Mouse (Mus musculus) hindbrain, embryonic 14.5 days (tissue): Measurements from ENCODE around the gene Ttc17. TPM values are rescaled to one million over a fixed set of nuclear protein-coding genes. Genes with fewer than 3 reads are reported as not detected.
A peak's percentile ranks its signal among the peaks of the same experiment; 100 is the strongest.
"Not testable (repeated sequence)": the region's sequence is repeated elsewhere in the genome, so short reads cannot be mapped to it uniquely, and the experiment has no call there.

Experiments used
- ATAC-seq: fragments of 200-750 bp; cut with Nextera tagmentation; 2 replicates; pipeline ENCODE4 v1.8.0; 2017; ENCODE audit warnings: moderate number of reproducible peaks, mild to moderate bottlenecking, moderate TSS enrichment, moderate library complexity; ENCODE audit not compliant: low FRiP score
- DNase-seq: peaks from one replicate; pipeline ENCODE4 v3.0.0-alpha.2; 2015; ENCODE audit warnings: low spot score
- H3K27ac ChIP-seq: fragments of 300-500 bp; sonication (generic); 2 replicates; pipeline ENCODE4 v1.5.1; 2014; ENCODE audit warnings: mild to moderate bottlenecking, moderate library complexity
- H3K27me3 ChIP-seq: fragments of 300-500 bp; sonication (generic); 2 replicates; pipeline ENCODE4 v1.6.1; 2014; ENCODE audit warnings: mild to moderate bottlenecking, low read length, mixed read lengths; ENCODE audit not compliant: control insufficient read depth, insufficient read depth
- H3K36me3 ChIP-seq: fragments of 300-500 bp; sonication (generic); replicated peaks from 2 replicates; pipeline ENCODE4 v1.6.1; 2014; ENCODE audit not compliant: control insufficient read depth, insufficient read depth
- H3K4me1 ChIP-seq: fragments of 300-500 bp; sonication (generic); replicated peaks from 2 replicates; pipeline ENCODE4 v1.6.1; 2014; ENCODE audit warnings: antibody characterized with exemption, low read length, mixed read lengths; ENCODE audit not compliant: control insufficient read depth, insufficient read depth
- H3K4me2 ChIP-seq: fragments of 300-500 bp; sonication (generic); replicated peaks from 2 replicates; pipeline ENCODE4 v1.6.1; 2014; ENCODE audit warnings: mild to moderate bottlenecking, moderate library complexity
- H3K4me3 ChIP-seq: fragments of 300-500 bp; sonication (generic); replicated peaks from 2 replicates; pipeline ENCODE4 v1.5.1; 2014; ENCODE audit warnings: mild to moderate bottlenecking, low read length
- H3K9ac ChIP-seq: fragments of 300-500 bp; sonication (generic); 2 replicates; pipeline ENCODE4 v1.6.1; 2014
- H3K9me3 ChIP-seq: fragments of 300-500 bp; sonication (generic); 2 replicates; pipeline ENCODE4 v1.6.1; 2016; ENCODE audit warnings: low read length; ENCODE audit not compliant: control insufficient read depth
- WGBS: fragments of 180-500 bp; shearing (Covaris S2); extraction: QIAGEN DNeasy Blood & Tissue Kit; methylation state at CpG from one replicate; pipeline ENCODE4 v1.1.7; 2014; 5-methylcytosine and 5-hydroxymethylcytosine counted together
- polyA plus RNA-seq: library from polyadenylated mRNA; unstranded; fragments of >200 nt; fragmentation: Nextera tagmentation; extraction: Ambion mirVana; gene quantifications from 2 replicates; pipeline ENCODE4 v1.2.1, GENCODE M21; 2014

Gene Ttc17
- polyA plus RNA-seq, 1 experiment from 2014 or later: 25.1 TPM

DNA sequence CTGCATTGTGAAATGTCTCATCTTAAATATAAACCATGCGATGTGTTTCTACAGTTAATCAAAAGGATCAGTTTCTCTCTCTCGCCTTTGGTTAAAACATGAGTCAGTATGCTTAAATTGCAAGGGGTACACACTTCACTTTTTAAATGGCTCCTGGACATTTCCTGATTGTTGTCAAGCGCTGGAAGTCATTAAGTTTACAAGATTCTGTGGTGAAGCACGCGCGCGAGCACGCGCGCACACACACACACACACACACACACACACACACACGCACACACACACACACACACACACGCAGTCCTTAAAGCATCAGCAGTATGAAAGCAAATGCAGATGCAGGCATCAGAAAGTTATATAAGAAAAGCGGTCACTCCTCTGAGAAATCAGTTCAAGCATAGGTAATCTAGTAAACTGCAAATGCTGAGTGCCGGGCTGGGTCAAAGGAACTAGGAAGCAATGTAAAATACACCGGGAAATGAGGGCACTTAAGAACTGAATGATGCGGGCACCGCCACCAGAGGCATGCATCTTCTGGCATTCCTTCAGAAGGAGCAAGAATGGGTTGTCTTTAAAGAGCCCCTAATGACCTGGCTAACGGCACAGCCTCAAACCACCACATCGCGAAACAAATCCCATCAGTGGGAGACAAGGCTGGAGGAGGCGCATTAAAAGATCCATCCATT, 949 bp downstream of the Ttc17 start:
- DNase-seq: peak; percentile 39
- 9% methylated on average over 21 of the region's 21 CpGs for WGBS
- ATAC-seq: no peak
- Histone ChIP-seq H3K9ac (peak overlapping the region; percentile 92), H3K9me3 (no peaks in the 10 kb centered on the region), H3K27me3 (no peaks in the 10 kb centered on the region), H3K4me1 (peaks cover 36% of the 10 kb centered on the region), H3K4me3 (peak overlapping the region; percentile 98), H3K27ac (peak overlapping the region; percentile 93), H3K4me2 (peak overlapping the region; percentile 94), H3K36me3 (peaks cover 11% of the 10 kb centered on the region)

DNA sequence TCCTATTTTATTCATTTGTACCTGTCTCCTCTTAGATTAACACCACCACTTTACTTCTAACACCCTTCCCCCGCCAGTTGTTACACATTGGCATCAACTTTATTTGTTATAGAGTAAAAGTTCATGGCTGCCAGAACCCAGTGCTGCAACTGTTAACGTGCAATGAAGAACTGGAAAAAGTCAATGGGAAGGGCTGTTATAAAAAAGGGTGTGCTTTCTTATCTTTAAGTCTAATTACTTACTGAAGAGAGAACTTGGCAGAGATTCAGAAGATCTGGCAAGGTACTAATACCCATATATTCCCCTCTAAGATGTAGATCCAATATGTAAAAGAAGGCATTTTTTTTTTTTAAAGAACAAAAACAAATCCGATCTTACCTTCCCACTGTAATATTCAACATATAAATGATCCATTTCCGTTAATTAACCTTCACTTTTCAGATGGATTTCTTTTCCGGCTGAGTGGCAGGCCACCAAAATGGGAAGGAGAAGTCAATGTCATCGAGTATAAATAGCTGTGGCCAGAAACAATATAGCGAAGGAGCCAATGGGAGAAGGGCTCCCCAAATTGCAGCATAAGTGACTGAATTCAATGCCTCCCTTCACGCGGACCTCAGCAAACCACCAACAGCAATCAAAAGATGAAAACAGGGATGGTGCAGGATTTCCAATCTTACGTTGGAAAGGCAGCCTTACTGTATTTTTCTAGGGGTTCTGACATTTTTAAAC, 1.8 kb downstream of the Ttc17 start:
- Histone ChIP-seq H3K9ac (0 out of 2 replicates have a peak overlapping the region, but pooled peaks have one; percentile 92), H3K4me2 (peak overlapping the region; percentile 94), H3K9me3 (no peaks in the 10 kb centered on the region), H3K4me3 (peak overlapping the region; percentile 98), H3K27me3 (no peaks in the 10 kb centered on the region), H3K36me3 (peaks cover 3% of the 10 kb centered on the region; the same call in 1 of the 2 replicates), H3K4me1 (peaks cover 36% of the 10 kb centered on the region), H3K27ac (no peak overlapping the region)
- ATAC-seq (no peak), DNase-seq (no peak)
- 66% methylated on average over 10 of the region's 10 CpGs for WGBS

DNA sequence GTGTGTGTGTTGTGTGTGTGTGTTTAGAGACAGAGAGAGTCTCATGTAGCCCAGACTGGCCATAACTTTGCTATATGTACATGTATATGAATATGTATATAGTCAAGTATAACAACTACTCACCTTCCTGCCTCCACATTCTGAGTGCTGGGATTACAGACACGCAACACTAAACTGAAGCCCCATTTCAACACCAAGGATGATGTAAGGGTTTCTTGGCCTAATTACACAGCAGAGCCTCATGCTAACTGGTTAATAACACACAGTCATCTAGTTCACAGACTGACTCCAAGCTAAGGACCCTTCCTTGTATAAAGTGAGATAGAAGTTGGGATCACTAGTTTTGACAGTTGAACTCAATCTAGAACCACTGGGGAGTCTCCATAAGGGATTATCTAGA, 3.9 kb downstream of the Ttc17 start:
- no peak for ATAC-seq
- H3K4me1 ChIP-seq: peaks cover 33% of the 10 kb centered on the region
- 97% methylated on average over 1 of the region's 1 CpGs for WGBS

DNA sequence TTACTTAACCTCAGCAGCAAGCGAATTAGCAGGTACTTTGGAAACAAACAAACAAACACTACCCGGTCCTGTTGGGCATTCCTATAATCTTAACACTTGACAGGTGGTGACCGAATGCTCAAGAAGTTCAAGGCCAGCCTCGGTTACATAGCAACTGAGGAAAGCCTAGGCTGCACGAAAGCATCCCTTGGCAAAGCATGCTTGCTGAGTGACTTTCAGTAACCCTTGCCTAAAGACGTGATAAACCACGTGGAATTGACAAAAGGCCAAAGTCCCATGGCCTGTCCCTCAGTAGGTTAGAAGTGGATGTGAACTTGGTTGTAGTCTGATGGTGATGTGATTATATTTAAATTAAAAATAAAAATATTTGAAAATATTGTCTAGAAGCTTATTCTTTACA, 4.4 kb downstream of the Ttc17 start:
- no peak overlapping the region for H3K4me2 ChIP-seq
- 89% methylated on average over 7 of the region's 7 CpGs for WGBS
- no peaks in the 10 kb centered on the region for H3K27me3 ChIP-seq
- no peak for ATAC-seq
- no peak overlapping the region for H3K27ac ChIP-seq
- no peaks in the 10 kb centered on the region for H3K9me3 ChIP-seq
- peaks cover 8% of the 10 kb centered on the region; the same call in 1 of the 2 replicates for H3K36me3 ChIP-seq
- H3K4me3 ChIP-seq: no peak overlapping the region
- H3K9ac ChIP-seq: no peak overlapping the region
- peaks cover 29% of the 10 kb centered on the region for H3K4me1 ChIP-seq
- DNase-seq: no peak

More for the DNA sequence above, 3.9 kb downstream of the Ttc17 start:
- Histone ChIP-seq H3K9ac (no peak overlapping the region), H3K4me3 (no peak overlapping the region), H3K9me3 (no peaks in the 10 kb centered on the region), H3K27ac (no peak overlapping the region), H3K27me3 (no peaks in the 10 kb centered on the region), H3K4me2 (no peak overlapping the region), H3K36me3 (peaks cover 4% of the 10 kb centered on the region; the same call in 1 of the 2 replicates)
- DNase-seq: no peak

DNA sequence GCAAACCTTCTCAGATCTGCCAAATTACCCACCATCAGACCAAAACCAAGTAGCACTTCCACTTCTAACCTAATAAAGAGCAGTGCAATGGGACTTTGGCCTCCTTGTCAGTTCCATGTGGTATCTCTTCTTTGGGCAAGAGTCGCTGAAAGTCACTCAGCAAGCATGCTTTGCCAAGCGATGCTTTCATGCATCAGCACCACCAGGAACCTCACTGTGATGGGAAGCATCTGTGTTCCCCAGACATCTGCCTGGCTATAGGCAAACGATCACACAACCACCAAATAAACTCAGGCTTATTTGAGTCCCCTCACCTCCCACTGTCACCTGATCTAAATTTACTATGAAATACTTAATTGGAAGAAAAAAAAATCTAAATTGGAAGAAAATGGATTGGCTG, 5.5 kb downstream of the Ttc17 start:
- no peaks in the 10 kb centered on the region for H3K27me3 ChIP-seq
- H3K4me2 ChIP-seq: no peak overlapping the region
- H3K27ac ChIP-seq: no peak overlapping the region
- ATAC-seq: no peak
- no peaks in the 10 kb centered on the region for H3K9me3 ChIP-seq
- 84% methylated on average over 3 of the region's 3 CpGs for WGBS
- H3K36me3 ChIP-seq: peaks cover 9% of the 10 kb centered on the region; the same call in 1 of the 2 replicates
- no peak overlapping the region for H3K9ac ChIP-seq
- H3K4me3 ChIP-seq: no peak overlapping the region
- peaks cover 27% of the 10 kb centered on the region for H3K4me1 ChIP-seq
- no peak for DNase-seq

DNA sequence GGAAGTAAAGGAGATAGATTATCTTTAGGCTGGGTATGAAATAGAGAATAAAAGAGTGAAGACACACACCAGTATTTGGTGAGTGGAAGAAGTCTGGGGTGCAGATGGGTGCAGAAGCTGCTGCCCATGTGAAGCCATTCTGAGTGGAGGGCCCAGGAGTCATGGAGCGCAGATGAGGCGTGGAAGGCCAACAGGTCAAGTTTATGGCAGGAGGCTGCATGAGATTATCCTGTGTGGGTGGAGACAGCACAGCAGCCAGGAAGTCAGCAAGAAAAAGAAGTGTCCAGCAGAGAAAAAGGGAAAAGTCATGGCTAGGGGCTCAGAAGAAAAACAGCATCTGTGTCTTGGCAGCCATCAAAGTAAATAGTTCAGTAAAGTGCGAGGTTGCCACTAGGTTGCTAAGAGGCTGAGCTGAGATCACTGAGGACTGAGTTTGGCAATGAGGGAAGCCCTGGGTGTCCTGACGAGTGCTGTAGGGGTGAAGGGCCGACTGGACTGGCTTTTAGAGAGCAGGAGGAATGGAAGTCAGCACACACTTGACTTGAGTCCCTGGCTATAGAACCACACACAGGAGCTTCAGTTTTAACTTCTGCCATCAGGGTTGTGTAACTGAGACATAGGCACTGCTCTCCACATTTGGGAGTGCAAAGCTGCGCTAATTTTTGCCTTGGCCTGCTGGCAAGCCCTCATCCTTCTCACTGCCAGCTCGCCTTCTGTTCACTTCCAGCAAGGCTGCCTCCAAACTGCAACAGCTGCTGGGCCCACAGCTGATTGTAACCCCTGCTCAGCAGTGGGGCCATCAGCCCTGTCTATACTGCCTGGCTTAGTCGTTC, 8.1 kb downstream of the Ttc17 start:
- H3K27ac ChIP-seq: peak overlapping the region; percentile 71
- H3K4me1 ChIP-seq: peaks cover 12% of the 10 kb centered on the region
- peak; percentile 83 for ATAC-seq

DNA sequence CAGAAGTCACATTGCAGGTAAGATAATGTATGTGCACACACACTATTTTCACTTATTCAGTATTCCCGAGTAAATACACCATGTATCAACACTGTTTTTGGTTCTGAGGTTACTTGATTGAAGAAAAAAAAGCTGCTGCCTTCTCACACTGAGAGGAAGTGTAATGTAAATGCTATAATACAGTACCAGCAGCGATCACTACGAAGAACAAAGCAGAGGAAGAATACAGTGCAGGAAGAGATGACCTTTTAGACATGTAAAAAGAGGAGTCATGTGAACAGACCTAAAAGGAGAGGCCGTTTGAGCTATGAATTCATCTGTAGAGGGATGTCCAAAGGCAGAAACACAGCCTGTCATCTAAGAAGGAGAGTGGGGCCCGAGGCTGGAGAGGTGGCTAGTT, 9.0 kb downstream of the Ttc17 start:
- Histone ChIP-seq H3K9ac (no peak overlapping the region), H3K4me1 (peaks cover 6% of the 10 kb centered on the region; the same call in 1 of the 2 replicates), H3K4me3 (no peak overlapping the region), H3K27ac (peak overlapping the region; percentile 71; the same call in 1 of the 2 replicates), H3K4me2 (no peak overlapping the region), H3K9me3 (no peaks in the 10 kb centered on the region), H3K27me3 (no peaks in the 10 kb centered on the region), H3K36me3 (peaks cover 5% of the 10 kb centered on the region; the same call in 1 of the 2 replicates)
- WGBS: 83% methylated on average over 5 of the region's 5 CpGs
- ATAC-seq (no peak), DNase-seq (no peak)

More for the DNA sequence above, 8.1 kb downstream of the Ttc17 start:
- Histone ChIP-seq H3K9me3 (no peaks in the 10 kb centered on the region), H3K36me3 (peaks cover 9% of the 10 kb centered on the region; the same call in 1 of the 2 replicates), H3K9ac (no peak overlapping the region), H3K27me3 (no peaks in the 10 kb centered on the region), H3K4me2 (no peak overlapping the region), H3K4me3 (no peak overlapping the region)
- DNase-seq: peak; percentile 56
- WGBS: 60% methylated on average over 8 of the region's 8 CpGs

DNA sequence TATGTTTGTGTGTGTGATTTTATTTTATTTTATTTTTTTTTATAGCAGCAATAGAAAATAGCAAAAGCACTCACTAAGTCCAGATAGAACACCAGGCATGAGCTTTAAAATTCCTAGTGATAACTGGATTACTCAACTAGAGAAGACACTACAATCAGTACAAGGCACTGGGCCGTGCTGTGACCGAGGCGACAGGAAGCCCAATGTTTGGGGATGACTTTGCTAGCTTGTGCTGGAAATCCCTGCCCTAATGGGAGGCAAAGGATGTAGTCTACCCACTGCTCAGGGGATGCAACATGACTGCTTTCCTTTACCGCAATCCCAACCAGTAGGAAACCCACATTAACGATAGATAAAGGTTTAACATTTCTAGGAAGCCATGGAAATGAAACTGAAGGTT, 10.2 kb downstream of the Ttc17 start:
- ATAC-seq (no peak), DNase-seq (no peak)
- no peaks in the 10 kb centered on the region for H3K9me3 ChIP-seq
- no peak overlapping the region for H3K4me3 ChIP-seq
- no peak overlapping the region for H3K4me2 ChIP-seq
- no peak overlapping the region for H3K27ac ChIP-seq
- no peak overlapping the region for H3K9ac ChIP-seq
- peaks cover 5% of the 10 kb centered on the region; the same call in 1 of the 2 replicates for H3K36me3 ChIP-seq
- peaks cover 6% of the 10 kb centered on the region; the same call in 1 of the 2 replicates for H3K4me1 ChIP-seq
- H3K27me3 ChIP-seq: no peaks in the 10 kb centered on the region
- WGBS: 89% methylated on average over 5 of the region's 5 CpGs

DNA sequence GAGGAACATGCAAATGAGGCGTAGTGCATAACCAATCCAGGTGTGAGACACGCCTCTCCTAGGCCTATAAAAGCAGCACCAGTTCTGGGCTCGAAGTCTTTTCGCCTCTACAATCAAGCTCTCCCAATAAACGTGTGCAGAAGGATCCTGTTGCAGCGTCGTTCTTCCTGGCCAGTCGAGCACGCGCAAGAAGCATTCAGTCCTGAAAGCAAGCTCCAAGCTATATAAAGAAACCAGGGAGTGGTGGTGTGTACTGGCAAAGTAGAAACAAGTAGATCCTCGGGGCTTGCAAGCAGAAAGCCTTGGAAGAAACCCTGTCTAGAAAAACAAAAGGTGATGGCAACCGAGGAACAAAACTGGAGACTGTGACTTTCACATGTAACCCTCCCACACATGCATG, 15.4 kb downstream of the Ttc17 start:
- not testable (repeated sequence) for H3K4me2 ChIP-seq, ATAC-seq, H3K4me3 ChIP-seq, H3K27me3 ChIP-seq, H3K27ac ChIP-seq, DNase-seq, H3K9ac ChIP-seq, H3K9me3 ChIP-seq, H3K4me1 ChIP-seq, H3K36me3 ChIP-seq
- 93% methylated on average over 9 of the region's 12 CpGs for WGBS
